Mouse (Mus musculus) layer of hippocampus, adult 2 months (tissue): ENCODE results near the gene Hemgn. TPM values are rescaled to one million over a fixed set of nuclear protein-coding genes. Genes with fewer than 3 reads are reported as not detected.

Experiments used
- DNase-seq, 2 experiments: peaks; one replicate each; pipeline ENCODE4 v3.0.0; 2022; ENCODE audit warnings: low spot score in 2 of 2
- H3K27ac ChIP-seq: fragments of 200-600 bp; 2 replicates; pipeline ENCODE4 v1.8.1; 2022
- H3K4me3 ChIP-seq: fragments of 200-600 bp; 2 replicates; pipeline ENCODE4 v1.8.1; 2022; ENCODE audit warnings: mild to moderate bottlenecking
- CTCF ChIP-seq: fragments of 200-600 bp; conservative IDR thresholded peaks from 2 replicates; pipeline ENCODE4 v1.8.1; 2022; ENCODE audit warnings: antibody characterized with exemption, mild to moderate bottlenecking, moderate library complexity
- total RNA-seq, 2 experiments: library from RNA; stranded (reverse); gene quantifications; 2 replicates each; pipeline ENCODE4 v1.2.3; 2021

Hemgn gene
- total RNA-seq, 2 experiments from 2014 or later, result not detected

DNA sequence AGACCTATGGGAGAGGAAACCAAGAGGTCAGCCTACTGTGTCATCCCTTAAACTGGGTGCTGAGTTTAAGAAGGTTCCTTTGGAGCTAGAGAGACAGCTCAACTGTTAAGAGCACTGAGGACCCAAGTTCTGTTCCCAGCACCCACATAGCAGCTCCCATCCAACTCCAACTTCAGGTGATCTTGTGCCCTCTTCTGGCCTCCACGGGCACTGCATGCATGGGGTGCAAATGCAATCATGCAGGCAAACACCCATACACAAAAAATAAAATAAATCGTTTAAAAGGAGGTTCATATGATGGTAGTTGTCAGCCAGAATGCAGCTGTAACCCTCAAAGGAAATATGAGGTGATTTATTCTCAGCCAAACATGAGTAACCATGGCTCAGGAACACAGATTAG, 48.9 kb downstream of the Hemgn start:
- peak; percentile 30 for TF ChIP-seq CTCF
- DNase-seq, result no peak
- no peak overlapping the region for H3K27ac ChIP-seq
- no peak overlapping the region for H3K4me3 ChIP-seq

DNA sequence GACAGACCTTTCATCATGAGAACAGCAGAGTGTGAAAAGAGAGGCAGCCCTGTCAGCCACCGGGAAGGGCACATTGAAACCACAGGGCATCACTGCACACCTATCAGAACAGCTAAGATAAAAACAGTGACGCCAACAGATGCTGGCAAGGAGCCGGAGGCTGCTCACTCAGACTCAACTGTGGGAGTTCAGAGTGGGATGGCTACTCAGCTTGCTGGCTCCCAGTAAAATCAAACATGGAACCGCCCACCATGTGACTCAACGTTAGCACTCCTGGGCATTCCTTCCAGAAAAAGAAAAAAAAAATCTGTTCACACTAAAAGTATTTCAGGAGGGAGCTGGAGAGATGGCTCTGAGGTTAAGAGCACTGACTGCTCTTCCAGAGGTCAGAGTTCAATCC, 52.0 kb downstream of the Hemgn start:
- Histone ChIP-seq H3K4me3 (no peak overlapping the region), H3K27ac (no peak overlapping the region)
- no peak for TF ChIP-seq CTCF
- peak; percentile 16 to 35 for DNase-seq

DNA sequence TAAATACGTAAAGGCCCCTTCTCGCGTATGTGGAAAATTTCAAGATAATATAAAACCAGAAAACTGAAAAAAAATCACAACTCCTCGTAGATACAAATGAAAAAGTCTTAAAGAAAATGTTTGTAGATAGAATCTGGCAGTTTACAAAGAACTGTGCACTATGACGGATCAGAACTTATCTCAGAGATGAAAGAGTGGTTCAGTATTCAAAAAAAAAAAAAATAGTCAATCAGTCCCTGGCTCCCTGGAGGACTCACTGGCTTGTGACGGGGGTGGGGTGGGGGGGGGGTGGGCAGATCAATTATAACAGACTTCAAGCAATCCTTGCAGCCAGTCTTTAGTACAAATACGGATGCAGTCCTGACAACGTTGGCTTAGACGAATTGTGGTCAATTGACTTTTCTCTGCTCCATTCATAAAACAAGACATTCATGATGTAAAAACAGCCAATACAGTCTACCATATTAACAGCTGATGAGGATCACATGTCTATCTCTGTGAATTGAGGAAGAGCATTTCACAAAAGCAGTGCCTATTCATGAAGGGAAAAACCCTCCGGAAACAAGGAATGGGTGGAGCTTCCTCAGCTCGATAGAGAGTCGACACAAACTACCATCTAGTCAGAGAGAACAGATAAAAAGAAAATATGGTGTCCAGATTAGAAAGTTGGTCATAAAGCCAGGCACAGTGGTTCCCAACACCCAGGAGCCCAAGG, 53.6 kb downstream of the Hemgn start:
- Histone ChIP-seq H3K4me3 (no peak overlapping the region), H3K27ac (no peak overlapping the region)
- TF ChIP-seq CTCF, result no peak
- DNase-seq, result no peak

DNA sequence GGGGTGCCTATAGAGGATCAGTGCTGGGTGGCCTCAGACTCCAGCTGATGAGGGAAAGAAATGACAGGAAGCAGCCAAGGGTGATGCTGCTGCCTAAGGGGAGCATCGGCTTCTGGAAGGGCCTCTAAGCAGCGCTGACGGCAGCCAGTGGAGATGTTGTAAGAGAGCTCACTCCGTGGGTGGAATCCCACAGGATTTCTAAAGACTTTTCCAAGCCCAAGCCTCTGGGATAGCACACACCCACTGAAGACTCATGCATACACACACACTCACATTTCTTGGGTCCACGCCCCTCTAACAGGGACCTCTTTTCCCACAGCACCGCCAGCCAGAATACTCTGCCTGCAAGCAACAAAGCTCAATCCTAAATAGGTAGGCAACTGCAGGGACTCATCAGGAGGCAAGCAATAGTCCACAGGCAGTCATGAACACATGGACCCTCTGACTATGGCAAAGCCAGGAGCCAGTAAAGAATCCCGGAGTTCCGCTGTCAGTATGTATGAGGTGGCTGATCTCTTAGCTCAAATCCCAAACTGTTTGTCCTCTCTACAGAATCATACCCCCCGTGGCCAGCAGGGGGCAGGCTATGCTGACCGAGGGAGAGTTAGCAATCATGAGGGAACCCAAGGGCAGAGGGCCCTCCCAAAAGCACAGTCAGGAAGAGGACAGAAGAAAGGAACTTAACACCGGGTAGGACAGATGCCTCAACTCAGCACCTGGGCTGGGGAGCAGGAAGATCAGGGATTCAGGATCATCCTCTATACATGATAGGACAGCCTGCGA, 56.8 kb downstream of the Hemgn start:
- DNase-seq, result peak in 1 of 2 experiments; percentile 56
- Histone ChIP-seq H3K4me3 (no peak overlapping the region), H3K27ac (no peak overlapping the region)
- peak; percentile 84 for TF ChIP-seq CTCF

DNA sequence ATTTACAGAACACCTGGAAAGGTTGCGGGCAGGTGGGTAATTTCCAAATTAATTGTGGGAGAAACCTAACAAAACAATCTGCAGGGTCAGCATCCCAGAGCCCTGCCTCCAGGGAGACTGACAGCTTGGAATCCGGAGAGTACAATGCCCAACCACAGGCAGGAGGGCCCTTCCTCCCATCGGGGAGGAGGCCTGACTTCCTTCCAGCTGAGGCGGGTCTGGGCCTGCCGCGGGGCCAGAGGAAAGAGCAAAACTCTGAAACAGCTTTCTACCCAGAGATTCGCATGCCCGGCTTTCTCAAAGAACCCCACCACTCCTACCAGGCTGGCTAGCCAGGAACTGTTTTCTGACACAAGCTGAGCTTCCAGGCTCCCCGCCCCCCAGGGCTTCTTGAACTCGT, 60.3 kb downstream of the Hemgn start:
- TF ChIP-seq CTCF, result no peak
- no peak overlapping the region for H3K27ac ChIP-seq
- H3K4me3 ChIP-seq, result no peak overlapping the region
- no peak for DNase-seq

DNA sequence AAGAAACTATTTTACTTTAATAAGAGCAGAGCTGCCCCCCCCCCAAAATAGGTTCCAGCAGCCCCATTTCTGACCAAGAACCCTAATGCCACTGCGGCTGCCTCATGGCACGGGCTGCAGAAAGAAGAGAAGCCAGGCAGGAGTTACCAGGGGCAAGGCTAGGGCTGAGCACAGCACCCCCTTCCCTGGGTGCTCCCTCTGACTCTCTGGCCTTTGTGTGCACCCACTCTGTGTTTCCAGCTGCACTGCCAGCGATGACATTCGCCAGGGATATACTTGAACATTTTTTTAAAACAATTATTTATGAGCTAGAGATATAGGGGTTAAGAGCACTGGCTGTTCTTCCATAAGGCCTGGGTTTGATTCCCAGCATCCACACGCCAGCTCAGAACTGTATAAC, 63.8 kb downstream of the Hemgn start:
- TF ChIP-seq CTCF, result no peak
- DNase-seq, result no peak
- Histone ChIP-seq H3K27ac (no peak overlapping the region), H3K4me3 (no peak overlapping the region)

DNA sequence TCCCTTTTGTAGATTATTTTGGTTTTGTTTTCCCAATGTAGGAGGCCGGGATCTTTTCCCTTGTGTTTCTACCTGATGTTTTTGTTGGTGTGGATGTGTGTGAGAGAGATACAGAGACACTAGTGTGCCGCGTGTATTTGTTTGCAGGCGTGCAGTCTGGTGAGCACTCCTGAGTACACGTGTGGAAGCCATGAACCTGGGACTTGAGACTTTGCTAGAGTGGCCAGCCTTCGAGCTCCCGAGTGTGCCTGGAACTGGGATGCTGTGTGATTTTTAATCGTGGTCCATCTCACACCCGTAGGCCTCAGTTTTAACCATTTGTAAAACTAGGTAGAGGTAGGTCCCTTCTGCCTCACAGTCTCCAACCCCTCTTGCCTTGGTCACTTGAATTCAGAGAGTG, 64.4 kb downstream of the Hemgn start:
- no peak for TF ChIP-seq CTCF
- no peak overlapping the region for H3K4me3 ChIP-seq
- DNase-seq, result no peak
- no peak overlapping the region for H3K27ac ChIP-seq

DNA sequence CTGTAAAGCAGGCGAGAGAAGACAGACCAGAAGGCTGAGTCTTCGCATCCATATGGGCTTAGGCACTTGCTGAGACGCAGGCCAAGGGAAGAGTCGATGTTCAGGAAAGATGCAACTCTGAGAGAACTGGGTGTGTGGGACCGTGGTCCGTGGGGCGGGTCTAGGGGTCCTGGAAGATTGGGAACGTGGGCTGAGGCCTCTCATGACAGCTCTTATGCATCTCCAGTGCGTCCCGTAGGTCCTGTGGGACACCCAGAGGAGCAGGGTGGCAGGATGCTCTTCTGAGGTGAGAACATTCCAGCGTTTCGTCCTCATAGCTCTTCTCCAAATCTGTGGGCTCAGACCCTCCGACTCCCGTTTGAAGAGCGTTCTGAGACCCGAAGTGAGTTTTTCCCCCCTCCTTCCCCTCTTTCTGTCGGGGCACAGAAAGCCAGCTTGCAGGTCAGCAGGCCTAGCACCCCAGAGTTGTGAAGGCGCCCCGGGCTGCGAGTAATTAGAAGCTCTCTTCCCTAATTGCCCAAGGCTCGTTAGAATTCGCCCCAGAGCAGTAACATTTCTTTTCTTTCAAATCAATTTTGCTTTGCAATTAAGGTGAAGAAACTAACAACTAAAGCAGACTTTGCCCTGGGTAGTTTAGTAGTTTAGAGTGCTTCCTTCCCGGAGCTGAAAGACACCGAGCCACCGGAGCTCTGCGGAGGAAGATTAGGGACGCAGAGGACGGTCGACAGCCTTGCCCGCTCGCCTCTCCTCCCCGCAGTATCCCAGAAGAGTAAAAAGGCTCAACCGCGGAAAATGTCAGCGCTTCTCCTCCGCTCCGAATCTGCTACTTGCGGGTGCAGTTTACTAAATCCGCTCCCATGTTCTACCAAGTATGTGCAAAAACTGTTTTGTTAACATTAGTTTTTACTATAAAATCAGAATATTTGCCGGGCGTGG, 65.5 kb downstream of the Hemgn start:
- no peak overlapping the region for H3K4me3 ChIP-seq
- no peak for DNase-seq
- H3K27ac ChIP-seq, result no peak overlapping the region
- no peak for TF ChIP-seq CTCF

DNA sequence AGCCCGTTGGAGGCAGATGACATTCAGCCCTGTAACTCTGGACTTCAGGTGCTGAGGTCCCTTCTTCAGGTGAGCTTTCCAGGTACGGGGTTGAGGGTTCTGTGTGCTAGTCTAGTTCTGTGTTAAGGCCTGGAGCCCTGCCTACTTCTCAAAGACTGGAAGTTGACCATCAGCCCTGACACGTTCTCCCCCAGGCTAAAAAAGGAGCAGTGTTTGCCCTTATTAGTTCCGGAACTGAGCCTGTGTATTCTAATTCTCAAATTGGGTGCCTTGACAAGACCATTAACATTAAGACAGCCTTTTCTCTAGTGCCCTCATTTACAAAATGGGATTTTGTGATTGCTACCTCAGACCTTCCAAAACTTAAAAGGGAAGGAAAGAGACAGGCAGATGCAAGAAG, 66.2 kb downstream of the Hemgn start:
- Histone ChIP-seq H3K4me3 (no peak overlapping the region), H3K27ac (no peak overlapping the region)
- TF ChIP-seq CTCF, result no peak
- no peak for DNase-seq

DNA sequence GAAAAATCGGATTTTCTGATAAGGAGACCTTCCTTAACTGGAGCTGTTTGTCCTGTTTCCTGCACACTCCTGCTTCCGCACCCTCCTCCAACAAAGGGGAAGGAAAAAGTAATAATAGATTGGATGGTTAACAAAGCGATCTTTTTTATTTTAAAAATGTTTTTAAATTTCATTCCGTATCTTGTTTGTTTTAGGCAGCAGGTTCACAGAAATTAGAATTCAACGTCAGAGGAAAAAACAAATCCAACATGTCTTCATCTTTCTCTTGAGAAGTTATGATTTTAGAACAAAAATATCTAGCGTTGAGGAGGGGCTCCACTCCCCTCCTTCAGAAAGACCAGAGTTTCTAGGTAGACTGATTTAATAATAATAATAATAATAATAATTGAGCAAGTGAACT, 67.1 kb downstream of the Hemgn start:
- Histone ChIP-seq H3K4me3 (no peak overlapping the region), H3K27ac (no peak overlapping the region)
- no peak for DNase-seq
- no peak for TF ChIP-seq CTCF

DNA sequence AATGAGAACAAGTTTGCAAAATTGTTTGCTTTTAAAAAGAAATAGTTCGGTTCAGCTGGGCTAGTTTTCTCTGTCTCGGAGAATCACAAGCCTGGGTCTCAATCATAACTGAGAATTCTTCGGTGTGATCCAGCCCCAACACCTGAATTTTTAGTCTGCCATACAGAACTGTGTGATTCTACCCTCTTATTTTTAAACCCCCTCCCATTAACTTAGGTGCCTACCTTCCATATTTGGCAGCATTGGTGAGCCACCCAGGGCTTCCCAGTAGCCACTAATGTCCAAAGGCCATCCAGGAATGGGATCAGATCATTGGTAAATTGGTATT, 67.6 kb downstream of the Hemgn start:
- H3K4me3 ChIP-seq, result no peak overlapping the region
- no peak overlapping the region for H3K27ac ChIP-seq
- TF ChIP-seq CTCF, result no peak
- DNase-seq, result no peak

DNA sequence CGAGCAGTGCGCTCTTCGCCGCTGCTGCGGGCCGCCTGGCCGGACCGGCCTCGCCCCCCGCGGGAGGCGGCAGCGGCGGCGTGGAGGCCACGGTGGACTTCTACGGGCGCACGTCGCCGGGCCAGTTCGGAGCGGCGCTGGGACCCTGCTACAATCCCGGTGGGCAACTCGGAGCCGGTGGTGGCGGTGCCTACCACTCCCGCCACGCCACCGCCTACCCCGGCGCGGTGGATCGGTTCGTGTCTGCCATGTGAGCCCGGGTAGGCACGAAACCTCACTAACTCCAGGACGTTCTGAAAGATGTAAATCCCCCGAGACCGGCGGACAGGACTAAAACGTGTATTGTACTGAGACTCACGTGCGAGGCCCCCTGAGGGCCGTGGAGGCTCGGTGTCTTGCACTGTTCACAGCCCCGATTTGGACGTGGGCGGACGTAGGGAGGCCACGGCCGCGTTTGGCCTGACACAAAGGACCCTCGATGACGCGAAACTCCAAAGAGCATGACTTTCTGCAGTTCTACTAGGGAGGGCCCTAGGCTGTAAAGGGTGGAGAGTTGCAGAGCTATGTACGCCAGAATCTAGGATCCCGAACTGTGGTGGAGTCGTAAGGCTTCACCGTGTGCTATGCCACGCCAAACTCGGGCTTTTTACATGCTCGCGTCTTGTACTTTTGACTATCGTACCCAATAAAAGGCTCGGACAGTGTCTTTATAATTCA, 68.1 kb downstream of the Hemgn start:
- no peak for TF ChIP-seq CTCF
- no peak overlapping the region for H3K4me3 ChIP-seq
- no peak for DNase-seq
- H3K27ac ChIP-seq, result no peak overlapping the region
